Mouse (Mus musculus) splenic B cell, adult 2 months (primary cell): ENCODE measurements around the gene Trpm5.
A peak's percentile ranks its signal among the peaks of the same experiment; 100 is the strongest.

ENCODE experiments used
- DNase-seq: peaks from one replicate; pipeline ENCODE4 v3.0.0-alpha.2; 2011; ENCODE audit warnings: low read depth, low spot score
- H3K27me3 ChIP-seq: 2 replicates; pipeline ENCODE4 v1.6.1; 2012; ENCODE audit warnings: mild to moderate bottlenecking, low read length, moderate library complexity, mixed read lengths; ENCODE audit not compliant: control insufficient read depth, poor library complexity, insufficient read depth, severe bottlenecking
- H3K36me3 ChIP-seq: 2 replicates; pipeline ENCODE4 v1.6.1; 2012; ENCODE audit warnings: mild to moderate bottlenecking, low read length, moderate library complexity, mixed read lengths; ENCODE audit not compliant: control insufficient read depth, poor library complexity, insufficient read depth, severe bottlenecking

Gene Trpm5

GRCm38 (mm10) chr7:143111719-143112118, 17.3 kb upstream of the Trpm5 start:
- no peak for DNase-seq
- Histone ChIP-seq H3K27me3 (peaks cover 1% of the 10 kb centered on the region; the same call in 1 of the 2 replicates), H3K36me3 (no peaks in the 10 kb centered on the region)

GRCm38 (mm10) chr7:143110803-143111202, 16.4 kb upstream of the Trpm5 start:
- no peak for DNase-seq
- H3K36me3 ChIP-seq, result no peaks in the 10 kb centered on the region
- H3K27me3 ChIP-seq, result peaks cover 1% of the 10 kb centered on the region; the same call in 1 of the 2 replicates

- DNase-seq, result no peak
These were observed 15.3 kb upstream of the Trpm5 start for GRCm38 (mm10) chr7:143109696-143110095.

GRCm38 (mm10) chr7:143108996-143109660, 14.7 kb upstream of the Trpm5 start:
- Histone ChIP-seq H3K27me3 (peaks cover 1% of the 10 kb centered on the region; the same call in 1 of the 2 replicates), H3K36me3 (no peaks in the 10 kb centered on the region)
- DNase-seq, result no peak

More at GRCm38 (mm10) chr7:143109696-143110095, 15.3 kb upstream of the Trpm5 start:
- peaks cover 1% of the 10 kb centered on the region; the same call in 1 of the 2 replicates for H3K27me3 ChIP-seq
- no peaks in the 10 kb centered on the region for H3K36me3 ChIP-seq

GRCm38 (mm10) chr7:143108200-143108599, 13.8 kb upstream of the Trpm5 start:
- Histone ChIP-seq H3K36me3 (no peaks in the 10 kb centered on the region), H3K27me3 (peaks cover 1% of the 10 kb centered on the region; the same call in 1 of the 2 replicates)
- DNase-seq, result no peak

GRCm38 (mm10) chr7:143106672-143107465, 12.4 kb upstream of the Trpm5 start:
- peaks cover 1% of the 10 kb centered on the region; the same call in 1 of the 2 replicates for H3K27me3 ChIP-seq
- DNase-seq, result no peak
- no peaks in the 10 kb centered on the region for H3K36me3 ChIP-seq

- peaks cover 1% of the 10 kb centered on the region; the same call in 1 of the 2 replicates for H3K27me3 ChIP-seq
- no peaks in the 10 kb centered on the region for H3K36me3 ChIP-seq
- DNase-seq, result no peak
These were observed 11.6 kb upstream of the Trpm5 start, which contains the start of gene Kcnq1 for GRCm38 (mm10) chr7:143106062-143106461. Gene Kcnq1 (plus strand): TSS chr7:143106362.

- Histone ChIP-seq H3K27me3 (peaks cover 1% of the 10 kb centered on the region; the same call in 1 of the 2 replicates), H3K36me3 (no peaks in the 10 kb centered on the region)
- DNase-seq, result no peak
These were observed 10.9 kb upstream of the Trpm5 start for GRCm38 (mm10) chr7:143105258-143105897.

GRCm38 (mm10) chr7:143100759-143101158, 6.3 kb upstream of the Trpm5 start:
- DNase-seq, result no peak
- no peaks in the 10 kb centered on the region for H3K27me3 ChIP-seq
- no peaks in the 10 kb centered on the region for H3K36me3 ChIP-seq

- Histone ChIP-seq H3K36me3 (no peaks in the 10 kb centered on the region), H3K27me3 (no peaks in the 10 kb centered on the region)
- no peak for DNase-seq
These were observed 1.1 kb upstream of the Trpm5 start for GRCm38 (mm10) chr7:143095554-143095907.

GRCm38 (mm10) chr7:143093847-143094246, 595 bp downstream of the Trpm5 start:
- Histone ChIP-seq H3K36me3 (no peaks in the 10 kb centered on the region), H3K27me3 (no peaks in the 10 kb centered on the region)
- DNase-seq, result no peak

GRCm38 (mm10) chr7:143087070-143087579, 7.3 kb downstream of the Trpm5 start:
- Histone ChIP-seq H3K27me3 (no peaks in the 10 kb centered on the region), H3K36me3 (no peaks in the 10 kb centered on the region)
- DNase-seq, result peak; percentile 26

- peak; percentile 81 for DNase-seq
- no peaks in the 10 kb centered on the region for H3K36me3 ChIP-seq
- no peaks in the 10 kb centered on the region for H3K27me3 ChIP-seq
These were observed 8.1 kb downstream of the Trpm5 start for GRCm38 (mm10) chr7:143086366-143086765.

GRCm38 (mm10) chr7:143083708-143084107, 10.7 kb downstream of the Trpm5 start:
- DNase-seq, result no peak
- Histone ChIP-seq H3K27me3 (no peaks in the 10 kb centered on the region), H3K36me3 (no peaks in the 10 kb centered on the region)
